Mouse (Mus musculus) ovary, postnatal 14 days (tissue): Measurements from ENCODE around the gene Ap2s1.

Source experiments
- DNase-seq: peaks from one replicate; pipeline ENCODE4 v3.0.0; 2022; ENCODE audit warnings: low spot score

Gene Ap2s1

GRCm38 (mm10) chr7:16755362-16756017, 17.3 kb downstream of the Ap2s1 start:
- DNase-seq = no peak

GRCm38 (mm10) chr7:16758872-16759574, 20.8 kb downstream of the Ap2s1 start:
- DNase-seq = no peak

DNA sequence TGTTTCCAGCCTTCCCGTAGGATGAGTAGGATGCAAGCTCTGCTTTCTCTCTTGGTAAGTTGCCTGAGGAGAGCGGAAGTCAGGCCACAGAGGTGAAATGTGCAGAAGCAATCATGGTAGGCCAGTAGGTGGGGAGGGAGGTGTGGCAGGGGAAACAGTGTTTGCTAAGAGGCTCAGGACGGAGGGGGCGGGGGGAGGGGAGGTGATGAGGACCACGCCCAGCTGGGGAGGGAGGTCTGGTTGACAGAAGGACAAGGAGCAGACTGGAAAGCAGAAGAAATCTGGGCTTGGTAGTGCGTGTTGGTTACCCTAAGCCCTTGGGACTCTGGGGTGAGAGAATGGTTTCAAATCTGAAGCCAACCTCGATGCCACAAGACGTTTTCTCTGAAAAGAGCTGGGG, 22.1 kb downstream of the Ap2s1 start:
- DNase-seq = no peak

- peak; percentile 51 for DNase-seq
Measured at GRCm38 (mm10) chr7:16761005-16761481, 22.8 kb downstream of the Ap2s1 start.

DNA sequence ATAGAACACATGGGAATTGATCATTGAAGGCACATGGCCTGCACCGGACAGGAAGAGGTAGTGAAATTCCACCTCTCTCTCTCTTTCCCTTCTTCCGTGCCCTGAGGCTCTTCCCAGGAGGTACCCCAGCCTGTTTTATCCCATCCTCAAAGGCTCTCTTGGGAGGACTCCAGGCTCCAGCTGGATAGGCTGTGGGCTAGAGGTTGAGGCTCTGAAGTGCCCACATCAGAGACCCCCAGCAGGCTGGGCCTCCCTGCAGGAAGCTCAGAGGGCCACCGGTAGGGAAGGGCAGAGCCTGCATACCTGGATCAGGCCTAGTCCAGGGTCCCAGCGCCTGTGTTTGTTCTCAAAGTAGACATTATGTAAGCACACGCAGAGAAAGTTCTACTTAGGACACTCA, 23.4 kb downstream of the Ap2s1 start:
- DNase-seq = no peak

DNA sequence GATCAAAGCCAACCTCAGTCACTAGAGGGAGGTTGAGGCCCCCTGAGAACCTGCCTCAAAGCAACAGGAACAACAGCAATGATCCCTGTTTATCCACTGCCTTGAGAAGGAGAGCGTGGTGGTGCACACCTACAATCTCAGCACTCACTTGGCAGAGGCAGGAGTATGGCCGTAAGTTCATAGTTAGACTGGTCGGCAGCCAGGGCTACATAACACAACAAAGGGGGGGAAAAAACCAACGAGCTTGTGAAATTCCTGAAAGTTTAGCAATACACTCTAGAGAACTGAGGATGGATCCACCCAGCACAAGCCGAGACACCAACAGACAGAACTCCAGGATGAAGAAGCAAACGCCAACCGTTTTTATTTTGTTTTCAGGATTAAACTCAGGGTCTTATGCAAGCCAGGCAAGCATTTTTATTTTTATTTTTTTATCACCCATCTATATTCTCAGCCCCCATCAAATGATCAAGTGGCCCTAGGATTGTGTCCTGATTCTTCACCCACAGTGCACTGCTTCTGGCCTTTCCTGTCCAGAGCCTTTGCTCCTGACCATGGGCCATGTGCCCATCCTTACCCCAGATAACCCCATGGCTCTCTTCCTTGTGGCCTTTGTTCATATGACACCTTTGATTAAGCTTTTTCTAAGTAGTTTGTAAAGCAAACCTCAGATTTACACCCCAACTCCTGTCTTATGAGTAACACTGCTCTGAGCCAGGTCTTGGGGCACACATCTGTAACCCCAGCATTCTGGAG, 25.4 kb downstream of the Ap2s1 start:
- DNase-seq = no peak

- no peak for DNase-seq
Measured at GRCm38 (mm10) chr7:16766443-16766842, 28.2 kb downstream of the Ap2s1 start.

DNA sequence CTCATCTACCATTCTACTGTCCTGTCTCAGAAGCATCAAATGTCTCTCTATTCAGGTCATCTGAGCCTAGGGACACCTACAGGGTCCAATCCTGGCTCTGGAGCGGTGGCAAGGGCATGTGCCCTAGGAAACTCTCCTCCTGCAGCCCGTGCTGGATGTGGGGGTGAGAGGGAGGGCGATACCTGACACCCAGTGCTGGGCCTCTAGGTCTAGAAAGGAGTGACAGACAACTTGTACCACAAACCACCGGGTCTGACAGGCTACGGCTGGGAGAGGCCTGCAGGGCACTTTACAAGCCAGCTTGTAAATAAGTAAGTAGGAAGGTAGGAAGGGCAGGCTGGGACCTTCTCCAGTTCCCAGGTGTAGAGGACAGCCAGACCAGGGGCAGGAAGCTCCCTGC, 37.7 kb downstream of the Ap2s1 start:
- no peak for DNase-seq

DNA sequence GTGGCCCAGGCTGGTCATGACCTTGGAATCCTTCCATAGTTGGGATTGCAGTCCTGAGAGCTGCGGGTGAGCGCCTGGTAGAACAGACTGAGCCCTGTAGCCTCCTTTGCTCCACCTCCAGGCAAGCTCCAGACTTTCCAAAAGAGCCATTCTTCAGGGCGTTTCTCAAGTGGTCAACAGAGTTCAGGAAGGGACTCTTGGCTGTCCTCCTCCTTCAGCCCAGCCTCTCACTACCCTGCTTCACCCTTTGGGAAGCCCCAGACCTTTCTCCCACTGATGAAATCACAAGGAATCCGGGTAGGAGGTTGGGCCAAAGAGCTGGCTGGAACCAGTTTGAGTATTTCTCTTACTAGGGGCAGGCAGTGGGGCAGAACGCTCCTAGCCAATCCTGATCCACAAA, 41.9 kb downstream of the Ap2s1 start:
- no peak for DNase-seq

GRCm38 (mm10) chr7:16780825-16781554, 42.8 kb downstream of the Ap2s1 start, which contains the start of gene Slc1a5:
Gene Slc1a5, plus strand, starts transcription at chr7:16781340.
- DNase-seq = peak; percentile 92

DNA sequence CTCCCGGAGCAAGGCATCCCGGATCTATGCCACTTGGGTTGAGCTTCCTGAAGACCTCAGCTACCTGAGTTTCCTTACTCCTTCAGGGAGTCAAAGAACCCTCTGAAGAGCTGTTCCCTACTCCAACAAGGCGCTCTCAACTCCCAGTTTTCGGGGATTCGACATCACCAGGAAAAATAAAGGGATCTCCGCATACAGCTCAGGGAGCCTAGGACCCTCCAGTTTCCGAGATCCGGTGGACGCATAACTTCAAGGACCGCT, 43.3 kb downstream of the Ap2s1 start:
- DNase-seq = no peak

DNA sequence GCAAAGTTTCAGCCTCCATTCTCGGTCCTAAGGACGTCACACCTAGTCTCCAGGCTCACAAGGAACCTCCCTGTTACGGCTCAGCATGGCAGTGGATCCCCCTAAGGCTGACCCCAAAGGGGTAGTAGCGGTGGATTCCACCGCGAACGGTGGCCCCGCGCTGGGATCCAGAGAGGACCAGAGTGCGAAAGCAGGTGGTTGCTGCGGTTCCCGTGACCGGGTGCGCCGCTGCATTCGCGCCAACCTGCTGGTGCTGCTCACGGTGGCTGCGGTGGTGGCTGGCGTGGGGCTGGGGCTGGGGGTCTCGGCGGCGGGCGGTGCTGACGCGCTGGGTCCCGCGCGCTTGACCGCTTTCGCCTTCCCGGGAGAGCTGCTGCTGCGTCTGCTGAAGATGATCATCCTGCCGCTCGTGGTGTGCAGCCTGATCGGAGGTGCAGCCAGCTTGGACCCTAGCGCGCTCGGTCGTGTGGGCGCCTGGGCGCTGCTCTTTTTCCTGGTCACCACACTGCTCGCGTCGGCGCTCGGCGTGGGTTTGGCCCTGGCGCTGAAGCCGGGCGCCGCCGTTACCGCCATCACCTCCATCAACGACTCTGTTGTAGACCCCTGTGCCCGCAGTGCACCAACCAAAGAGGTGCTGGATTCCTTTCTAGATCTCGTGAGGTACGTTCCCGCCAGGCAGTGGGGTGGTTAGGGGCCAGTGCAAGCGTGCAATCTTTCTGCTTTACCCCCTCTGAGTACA, 43.8 kb downstream of the Ap2s1 start:
- no peak for DNase-seq

DNA sequence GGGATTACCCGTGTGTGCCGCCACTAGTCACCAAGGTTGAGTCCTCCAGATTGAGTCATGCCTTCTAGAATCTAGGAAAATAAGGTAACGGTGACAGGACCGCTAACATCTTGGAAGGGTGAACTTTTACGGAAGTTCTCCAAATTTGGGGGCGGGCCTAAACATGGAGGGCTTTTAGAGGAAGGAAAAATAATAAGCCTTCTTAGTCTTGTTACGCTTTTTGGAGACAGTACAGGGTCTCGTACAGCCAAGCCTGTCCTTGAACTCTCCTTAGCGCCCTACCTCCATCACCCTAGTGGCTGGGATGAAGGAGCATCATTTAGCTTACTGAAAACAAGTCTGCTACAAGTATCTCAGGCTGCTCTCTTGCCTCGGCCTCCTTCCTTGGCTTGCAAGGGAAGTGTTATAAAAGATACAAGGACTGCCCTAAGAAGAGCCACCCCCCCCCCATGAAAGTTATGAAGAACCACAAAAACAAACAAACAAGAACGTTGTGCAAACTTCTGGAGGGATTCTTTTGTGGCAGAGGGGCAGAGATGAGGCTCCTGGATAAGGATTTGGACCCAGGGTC, 44.4 kb downstream of the Ap2s1 start:
- no peak for DNase-seq

DNA sequence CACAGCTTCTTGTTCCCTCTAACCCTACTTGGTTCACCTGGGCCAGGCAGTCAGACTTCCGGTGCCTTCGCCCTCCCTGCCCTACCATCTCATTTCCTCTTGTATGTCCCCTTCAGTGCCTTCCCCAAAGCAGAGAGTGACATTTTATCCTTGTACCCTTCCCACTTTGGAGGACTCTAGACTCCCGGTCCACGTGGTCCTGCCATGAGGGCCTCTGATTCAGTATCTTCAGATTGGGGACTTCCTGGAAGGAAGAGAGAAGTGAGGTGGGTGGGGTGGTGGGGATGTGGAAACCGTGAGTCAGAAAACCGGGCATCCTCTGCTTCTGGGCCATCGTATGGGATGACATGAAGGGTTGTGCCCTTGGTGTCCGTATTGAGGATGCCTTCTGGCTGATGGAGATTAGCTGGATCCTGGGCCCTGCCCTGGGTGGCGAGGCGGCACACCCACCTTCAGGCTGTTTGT, 45.0 kb downstream of the Ap2s1 start:
- DNase-seq = no peak

DNA sequence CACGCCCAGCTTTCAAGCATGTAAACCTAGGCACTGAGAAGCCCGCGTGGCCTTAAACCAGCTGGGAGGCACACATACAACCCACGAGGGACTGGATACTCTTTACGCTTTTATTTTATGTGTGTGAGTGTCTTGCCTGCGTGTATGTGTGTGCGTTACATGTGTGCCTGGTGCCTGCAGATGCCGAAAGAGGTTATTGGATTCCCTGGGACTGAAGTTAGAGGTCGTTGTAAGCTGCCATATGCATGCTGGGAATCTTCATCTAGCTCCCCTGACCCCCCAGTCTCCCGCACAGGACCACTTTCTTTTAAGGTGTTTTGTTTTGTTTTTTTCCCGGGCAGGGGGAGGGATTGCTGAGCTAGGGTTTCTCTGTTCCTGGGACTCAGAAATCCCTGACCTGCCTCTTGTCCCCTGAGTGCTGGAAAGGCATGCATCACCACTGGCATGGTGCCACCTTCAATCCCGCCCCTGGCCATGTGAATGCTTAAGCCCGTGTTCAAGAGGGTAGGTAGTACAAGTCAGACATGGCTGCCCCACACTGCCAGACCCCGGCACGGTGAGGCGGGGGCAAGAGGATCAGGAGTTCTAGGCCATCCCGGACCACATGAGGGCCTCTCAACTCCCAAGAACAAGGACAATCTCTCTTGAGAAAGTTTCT, 45.7 kb downstream of the Ap2s1 start:
- DNase-seq = peak; percentile 37

DNA sequence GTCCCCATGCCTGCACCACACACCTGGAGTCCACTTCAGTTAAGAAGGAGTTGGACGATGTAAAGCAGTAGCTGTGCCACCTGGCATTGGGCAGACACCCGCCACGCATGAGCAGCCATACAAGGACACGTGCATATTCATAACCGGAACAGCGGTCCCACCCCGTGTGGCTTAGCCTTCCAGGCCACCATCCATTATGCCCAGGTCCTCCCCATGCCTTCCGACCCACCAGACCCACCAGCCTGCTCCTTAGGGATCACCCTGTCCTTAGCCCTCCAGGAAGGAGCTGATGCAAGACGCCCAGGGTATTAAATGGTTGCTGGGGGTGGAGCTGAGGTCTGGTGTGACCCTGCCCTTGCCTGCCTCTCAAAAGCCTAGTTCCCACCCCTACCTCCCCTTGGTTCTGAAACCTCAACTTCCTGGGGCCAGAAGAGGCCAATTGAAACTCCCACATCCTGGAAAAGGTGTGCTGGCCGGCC, 46.3 kb downstream of the Ap2s1 start:
- no peak for DNase-seq

DNA sequence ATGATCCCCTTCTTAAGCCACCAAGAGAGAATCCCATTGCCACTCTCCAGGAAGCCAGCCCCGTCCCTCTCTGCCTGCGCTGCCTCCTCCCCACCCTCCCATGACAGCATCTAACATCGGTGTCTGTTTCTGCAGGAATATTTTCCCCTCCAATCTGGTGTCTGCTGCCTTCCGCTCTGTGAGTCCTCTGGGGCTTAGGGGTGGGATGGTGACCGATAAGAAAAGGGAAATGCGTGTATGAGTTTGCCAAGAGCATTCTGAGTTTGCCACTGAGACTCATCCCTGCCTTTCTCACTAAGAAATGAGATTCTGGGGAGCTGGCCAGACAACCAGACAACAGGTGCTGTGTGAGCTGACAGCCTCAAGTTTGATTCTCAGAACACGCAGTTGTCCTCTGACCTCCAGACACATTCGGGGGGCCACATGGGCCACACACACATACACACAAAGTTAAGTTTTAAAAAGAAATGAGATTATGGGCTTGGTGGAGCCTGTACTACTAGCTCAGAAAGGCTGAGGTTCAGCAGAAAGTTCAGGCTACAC, 47.4 kb downstream of the Ap2s1 start:
- no peak for DNase-seq

DNA sequence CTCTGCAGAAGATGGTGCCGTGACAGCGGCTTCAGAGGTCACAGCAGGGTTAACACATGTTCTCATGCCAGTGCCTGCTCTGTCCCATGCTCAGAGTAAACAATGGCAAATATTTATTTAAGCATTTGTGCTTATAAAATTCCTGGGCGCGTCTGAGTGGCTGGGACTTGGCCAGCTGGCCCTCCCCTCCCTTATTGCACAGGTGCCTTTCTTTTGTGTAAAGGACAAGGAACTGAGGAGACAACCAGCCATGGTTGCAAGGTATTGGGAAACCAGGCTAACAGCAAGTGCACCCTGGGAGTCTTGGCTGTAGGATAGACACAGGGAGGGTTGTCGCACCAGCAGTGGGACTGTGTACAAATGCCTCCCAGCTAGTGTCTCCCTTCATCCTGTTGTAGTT, 54.1 kb downstream of the Ap2s1 start:
- no peak for DNase-seq

- DNase-seq = no peak
Measured at GRCm38 (mm10) chr7:16793010-16793725, 55.0 kb downstream of the Ap2s1 start.

- DNase-seq = no peak
Measured at GRCm38 (mm10) chr7:16794886-16795285, 56.7 kb downstream of the Ap2s1 start.
